Mouse (Mus musculus) retina, embryonic 14.5 days (tissue): ENCODE results near the gene E330017A01Rik.

Experiments used
- DNase-seq: peaks from one replicate; pipeline ENCODE4 v3.0.0-alpha.2; 2015; ENCODE audit warnings: low spot score

The E330017A01Rik gene

GRCm38 (mm10) chr16:58589444-58589843, 49.1 kb downstream of the E330017A01Rik start:
- no peak for DNase-seq
